Mouse (Mus musculus) liver, embryonic 14.5 days (tissue): ENCODE measurements around the gene Mylk.

Source experiments
- CTCF ChIP-seq: IDR thresholded peaks from 2 replicates; pipeline ENCODE4 v1.5.1; 2016; ENCODE audit warnings: antibody characterized with exemption, low read depth, control low read depth
- EP300 ChIP-seq: IDR thresholded peaks from 2 replicates; pipeline ENCODE4 v1.6.1; 2016; ENCODE audit warnings: antibody characterized with exemption, low read depth

DNA sequence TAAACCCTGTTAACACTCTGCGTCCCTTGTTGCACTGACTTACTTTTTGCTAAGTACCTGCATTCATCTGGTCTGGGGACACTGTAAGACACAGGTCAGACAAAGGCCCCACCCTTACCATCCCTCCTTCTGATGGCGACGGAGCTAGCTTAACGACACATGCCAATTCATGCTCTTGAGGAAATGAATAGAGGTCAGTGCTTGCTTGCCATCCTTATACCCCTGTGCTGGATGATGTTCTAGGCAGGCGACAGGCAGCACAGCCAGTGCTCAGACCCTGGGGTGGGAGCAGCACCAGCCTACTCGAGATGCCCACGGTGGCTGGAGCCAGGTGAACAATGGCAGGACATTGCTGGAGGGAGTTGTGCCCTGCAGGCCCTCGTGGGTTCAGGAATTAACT is 157.8 kb downstream of the Mylk start:
- TF ChIP-seq EP300: no peak
- no peak for TF ChIP-seq CTCF
